Mouse (Mus musculus) CD4-positive naive resting alpha-beta T cell, adult 57 days (primary cell): ENCODE data around the gene Cr2. TPM values are rescaled to one million over a fixed set of nuclear protein-coding genes. Genes with fewer than 3 reads are reported as not detected.

Source experiments
- total RNA-seq: library from RNA; stranded (reverse); gene quantifications from one replicate; pipeline ENCODE4 v1.2.4, GENCODE M21; 2023

Gene Cr2
- total RNA-seq = 35.4 TPM

DNA sequence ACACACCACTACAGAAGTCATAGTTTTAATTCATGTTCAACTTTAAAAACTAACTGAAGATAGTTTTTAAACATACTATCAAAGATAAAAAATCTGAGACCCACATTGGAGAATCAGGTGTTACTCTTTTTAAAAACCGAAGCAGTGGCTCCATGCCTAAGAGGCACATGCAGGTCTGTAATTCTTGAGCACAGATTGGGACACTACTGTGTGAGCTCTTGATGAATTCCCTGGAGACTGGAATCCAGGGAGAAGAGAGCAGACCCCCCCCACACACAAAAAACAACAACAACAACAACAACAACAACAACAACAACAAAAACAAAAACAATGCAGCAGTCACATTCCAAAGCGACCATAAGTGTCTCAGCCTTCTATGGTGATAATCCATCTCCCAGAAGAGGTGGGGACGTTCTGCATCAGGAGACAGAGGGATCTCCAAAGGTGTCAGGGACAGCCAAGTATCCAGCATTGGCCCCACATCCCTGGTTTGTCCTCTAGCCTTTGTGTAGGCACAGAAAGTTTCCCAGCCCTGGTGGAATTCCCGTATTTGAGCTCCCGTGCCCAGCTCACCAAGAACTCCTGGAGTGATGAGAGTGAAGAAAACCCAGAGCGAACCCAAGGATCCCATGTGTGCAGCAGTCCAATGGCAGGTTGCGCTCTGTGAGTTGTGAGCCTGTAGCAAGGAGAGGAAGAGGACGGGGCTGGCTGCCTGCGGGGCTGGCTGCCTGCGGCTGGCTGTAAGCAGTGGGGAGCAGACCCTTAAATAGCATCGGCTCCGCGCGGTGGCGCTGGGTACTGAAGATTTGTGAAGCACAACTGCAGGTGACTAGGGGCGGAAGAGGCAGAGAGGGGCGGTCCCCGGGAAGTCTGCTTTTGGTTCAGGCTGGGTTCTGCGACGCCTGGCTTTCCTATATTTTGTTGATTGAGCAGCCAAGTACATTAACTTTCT lies at the start of gene Cr2:
TSS of gene Cr2 (minus strand) at position 737 of the 952 bp plus-strand sequence.

DNA sequence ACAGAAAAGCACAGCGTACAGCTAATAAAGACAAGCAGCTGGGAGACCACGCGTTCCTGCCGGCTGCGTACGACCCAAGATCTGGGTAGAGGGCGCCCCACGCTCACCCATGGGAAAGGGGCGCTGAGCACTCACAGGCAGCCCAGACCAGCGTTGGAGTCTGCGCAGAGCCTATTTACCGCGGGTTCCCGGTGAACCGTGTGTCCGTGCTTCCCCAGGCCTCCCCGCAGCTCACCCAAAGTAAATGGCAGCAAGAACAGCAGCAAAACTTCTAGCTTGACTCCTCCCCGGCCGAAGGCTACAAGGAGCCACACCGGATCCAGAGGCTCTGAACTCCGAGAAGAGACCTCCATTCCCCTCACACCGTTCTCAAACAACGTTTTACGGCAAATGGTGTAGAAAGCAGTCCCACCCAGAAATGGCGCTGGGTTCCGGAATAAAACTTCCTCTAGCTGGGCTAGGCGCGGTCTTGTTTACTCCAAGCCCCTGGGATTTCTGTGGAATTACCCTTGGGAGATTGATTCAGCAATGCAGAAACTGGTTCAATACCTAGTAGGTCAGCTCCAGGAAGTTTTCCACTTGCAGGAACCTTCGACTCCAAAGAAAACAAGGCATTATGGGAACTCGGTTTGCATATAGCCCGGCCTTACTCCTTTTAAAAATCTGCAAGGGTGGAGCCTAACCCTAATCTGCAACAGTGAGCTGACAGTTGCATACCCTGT lies 45.4 kb downstream of the Cr2 start, which contains the start of gene Cr1l:
TSS of gene Cr1l (minus strand) at position 634 of the 722 bp plus-strand sequence.

DNA sequence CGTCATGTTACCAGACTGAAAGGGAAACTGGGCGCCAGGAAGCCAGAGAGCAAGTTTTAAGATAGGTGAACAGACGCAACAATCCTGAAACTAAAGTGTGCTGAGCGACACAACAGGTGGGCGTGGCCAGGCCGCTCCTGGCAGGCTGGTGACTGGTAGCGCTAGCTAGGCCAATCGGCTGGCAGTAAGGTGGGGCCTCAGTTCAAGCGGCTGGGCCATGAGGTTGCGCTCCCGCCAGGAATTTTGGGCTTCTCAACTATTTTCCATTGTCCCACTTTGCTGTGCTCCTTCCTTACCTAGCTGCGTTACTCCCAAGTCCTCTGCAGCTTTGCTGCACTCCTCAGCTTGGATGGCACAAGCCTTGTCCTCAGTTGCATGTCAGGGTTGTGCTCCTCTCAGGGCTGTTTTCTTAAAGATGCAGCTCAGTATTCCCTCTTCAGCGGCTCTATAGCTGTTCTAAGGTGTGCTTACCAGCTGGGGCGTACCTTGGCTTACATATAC lies 84.2 kb downstream of the Cr2 start, which contains the start of gene Cd46:
TSS of gene Cd46 (minus strand) at position 30 of the 501 bp plus-strand sequence.

Other genes with a start within 250 kb of the Cr2 start
- gene Cd34, start 237.9 kb downstream of the Cr2 start, total RNA-seq = 1.7 TPM
- gene Cd46, start 84.5 kb downstream of the Cr2 start, total RNA-seq = 5.0 TPM
- gene Cr1l, start 45.1 kb downstream of the Cr2 start, total RNA-seq = 180 TPM